Mouse (Mus musculus): ENCODE data around the gene Olfr1166.
"Not testable (repeated sequence)": the region's sequence is repeated elsewhere in the genome, so short reads cannot be mapped to it uniquely, and the experiment has no call there.

The Olfr1166 gene

DNA sequence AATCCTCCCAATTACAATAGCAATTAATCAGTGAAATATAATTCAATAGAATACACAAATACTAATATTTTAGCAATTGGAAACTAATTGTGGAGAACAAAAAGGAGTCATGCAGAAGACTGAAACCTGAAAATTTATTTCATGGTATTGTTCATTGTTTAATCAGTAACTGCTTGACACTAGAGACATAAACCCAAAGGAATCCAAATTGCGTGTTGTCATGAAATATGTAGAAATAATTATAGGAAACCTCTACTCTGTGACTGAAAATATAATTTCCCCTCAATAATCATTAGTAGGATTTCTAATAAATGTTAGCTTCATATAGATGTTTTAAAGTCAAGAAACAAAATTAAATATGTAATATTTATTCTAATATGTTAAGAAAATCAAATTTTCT is at the start of gene Olfr1166:
Olfr1166 (minus strand) TSS at position 101 of the 400 bp plus-strand sequence.
- no peak for DNase-seq (ENCODE audit: low spot score)

DNA sequence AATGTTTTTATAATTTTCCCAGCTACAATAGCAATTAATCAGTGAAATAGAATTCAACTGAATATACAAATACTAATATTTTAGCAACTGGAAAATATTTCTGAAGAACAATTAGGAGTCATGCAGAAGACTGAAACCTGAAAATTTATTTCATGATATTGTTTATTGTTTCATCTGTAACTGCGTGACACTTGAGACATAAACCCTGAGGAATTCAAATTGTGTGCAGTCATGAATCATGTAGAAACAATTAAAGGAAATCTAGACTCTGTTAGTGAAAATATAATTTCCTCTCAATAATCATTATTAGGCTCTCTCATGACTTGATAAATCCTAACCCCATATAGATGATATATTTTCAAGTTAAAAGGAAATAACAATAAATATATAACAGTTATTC is 27.0 kb upstream of the Olfr1166 start, which contains the start of gene Olfr1167:
Olfr1167 (minus strand) TSS at position 101 of the 400 bp plus-strand sequence.
- DNase-seq (ENCODE audit: low spot score), result not testable (repeated sequence)

DNA sequence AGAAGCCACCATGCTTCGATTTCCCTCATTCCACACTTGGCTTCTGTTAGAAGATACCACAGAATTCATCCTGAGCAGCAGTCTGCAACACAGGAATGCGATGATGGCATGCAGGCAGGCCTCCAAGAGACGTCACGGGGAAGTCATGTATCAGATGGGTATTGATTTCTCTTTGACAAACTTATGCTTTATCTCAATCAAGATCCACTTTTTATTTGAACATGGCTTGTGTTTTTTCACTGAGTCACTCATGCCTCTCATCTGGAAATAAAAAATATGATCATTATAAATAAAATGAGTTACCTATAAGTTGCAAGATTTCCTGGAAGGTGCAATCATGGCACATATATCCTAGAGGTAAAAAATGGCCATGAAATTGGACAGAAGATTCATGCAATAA is 34.2 kb downstream of the Olfr1166 start, which contains the start of gene Olfr1164:
Olfr1164 (minus strand) TSS at position 101 of the 400 bp plus-strand sequence.
- no peak for DNase-seq (ENCODE audit: low spot score)

All from T-cell, adult 2 months (primary cell).